In genomic region chr1:48275666-48276065, GRCm38 (mm10) we compare ENCODE assay signal across 12 mouse cellular contexts.
"Had no signal": no experiment of that assay in that cellular context is flagged by ENCODE, and none has a peak within 500 bp of the region (broad histone marks: within the 10 kb centered on the region; RNA-seq: fewer than 3 reads in every experiment).

No protein-coding gene starts in this region.

- H3K27me3 ChIP-seq: kidney, embryonic 15.5 days; liver, embryonic 13.5 days; midbrain, embryonic 12.5 days had no signal

- DNase-seq: kidney, adult 8-10 months; kidney, postnatal 14 days; liver, embryonic 13.5 days; lung, adult 2 months; lung, postnatal 14 days; thymus, adult 2 months; thymus, postnatal 14 days; thymus, postnatal 4 days had no signal

- H3K4me1 ChIP-seq: kidney, embryonic 15.5 days; liver, embryonic 13.5 days; midbrain, embryonic 12.5 days had no signal

- H3K4me3 ChIP-seq: kidney, embryonic 15.5 days; liver, embryonic 13.5 days; midbrain, embryonic 12.5 days had no signal

- H3K27ac ChIP-seq: kidney, embryonic 15.5 days; liver, embryonic 13.5 days; macrophage; midbrain, embryonic 12.5 days; stomach, postnatal 0 days had no signal
